Mouse (Mus musculus) left cerebral cortex, adult 9 months (tissue): ENCODE results near the gene 3425401B19Rik.

ENCODE experiments used
- DNase-seq, 2 experiments: peaks; one replicate each; pipeline ENCODE4 v3.0.0; 2022; ENCODE audit warnings: low spot score in 2 of 2

The 3425401B19Rik gene

GRCm38 (mm10) chr14:32685124-32685826, at the start of gene 3425401B19Rik:
Gene 3425401B19Rik (minus strand): TSS chr14:32685293.
- DNase-seq = no peak

GRCm38 (mm10) chr14:32732961-32733360, 47.9 kb upstream of the 3425401B19Rik start:
- DNase-seq = no peak

DNA sequence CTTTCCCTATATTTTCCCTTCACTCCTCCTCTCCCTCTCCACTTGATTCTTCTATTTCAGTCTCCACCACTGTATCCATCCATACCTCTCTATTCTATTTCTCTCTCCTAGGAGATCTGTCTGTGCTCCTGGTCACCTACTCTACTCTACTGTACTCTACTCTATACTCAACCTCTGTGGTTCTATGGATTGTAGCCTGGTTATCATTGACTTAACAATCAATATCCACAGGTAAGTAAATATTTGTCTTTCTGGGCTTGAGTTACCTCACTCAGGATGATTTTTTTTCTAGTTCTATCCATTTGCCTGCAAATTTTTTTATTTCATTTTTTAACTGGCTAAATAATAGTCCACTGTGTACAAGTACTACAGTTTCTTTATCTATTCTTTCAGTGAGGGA, 41.8 kb upstream of the 3425401B19Rik start:
- DNase-seq = no peak

DNA sequence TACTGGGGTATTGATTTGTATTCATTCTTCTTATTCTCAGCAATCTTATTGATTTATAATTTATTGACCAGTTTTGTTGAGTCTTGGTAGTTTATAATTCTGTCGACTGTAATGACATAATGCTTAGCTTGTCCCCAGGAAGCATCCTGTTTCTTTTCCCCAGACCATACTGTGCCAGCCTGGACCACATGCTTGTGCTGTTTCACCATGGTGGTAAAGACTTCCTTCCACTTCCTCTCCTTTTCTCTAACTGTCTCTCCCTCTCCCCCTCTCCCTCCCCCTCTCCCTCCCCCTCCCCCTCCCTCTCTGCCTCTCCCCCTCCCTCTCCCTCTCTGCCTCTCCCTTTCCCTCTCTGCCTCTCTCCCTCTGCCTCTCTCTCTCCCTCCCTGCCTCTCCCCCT, 36.4 kb upstream of the 3425401B19Rik start:
- DNase-seq = no peak

DNA sequence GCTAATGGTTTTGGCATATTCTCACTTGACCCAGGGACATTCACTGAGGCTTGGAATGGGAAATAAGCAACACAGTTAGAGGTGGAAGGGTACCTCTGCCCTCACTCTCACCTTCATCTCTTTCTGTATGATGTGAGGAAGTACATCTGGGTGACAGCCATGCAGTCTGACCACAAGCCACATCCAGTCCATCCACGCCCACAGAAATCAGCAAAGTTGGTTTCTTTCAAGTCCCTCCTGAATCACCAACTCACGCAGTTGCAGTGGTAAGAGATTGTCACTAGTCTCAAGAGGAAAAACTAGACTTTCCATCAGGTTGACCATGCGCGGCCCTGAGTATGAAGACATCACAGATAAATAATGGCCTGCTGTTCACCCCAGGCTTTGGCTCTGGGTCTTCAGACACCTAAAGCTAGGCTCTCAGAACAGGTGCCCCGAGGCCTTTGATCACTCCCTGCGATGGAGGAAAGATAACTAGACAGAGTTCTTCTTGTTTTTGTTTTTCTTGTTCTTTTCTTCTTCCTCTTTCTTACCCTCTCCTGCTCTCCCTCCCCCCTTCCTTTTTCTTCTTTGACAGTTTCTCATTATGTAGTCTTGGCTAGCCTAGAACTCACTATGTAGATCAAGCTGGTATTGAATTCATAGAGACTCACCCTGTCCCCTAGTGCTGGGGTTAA, 31.8 kb upstream of the 3425401B19Rik start:
- no peak for DNase-seq

- DNase-seq = no peak
Measured at GRCm38 (mm10) chr14:32715489-32715888, 30.4 kb upstream of the 3425401B19Rik start.

- no peak for DNase-seq
Measured at GRCm38 (mm10) chr14:32715076-32715475, 30.0 kb upstream of the 3425401B19Rik start.

GRCm38 (mm10) chr14:32709861-32710260, 24.8 kb upstream of the 3425401B19Rik start:
- DNase-seq = no peak

DNA sequence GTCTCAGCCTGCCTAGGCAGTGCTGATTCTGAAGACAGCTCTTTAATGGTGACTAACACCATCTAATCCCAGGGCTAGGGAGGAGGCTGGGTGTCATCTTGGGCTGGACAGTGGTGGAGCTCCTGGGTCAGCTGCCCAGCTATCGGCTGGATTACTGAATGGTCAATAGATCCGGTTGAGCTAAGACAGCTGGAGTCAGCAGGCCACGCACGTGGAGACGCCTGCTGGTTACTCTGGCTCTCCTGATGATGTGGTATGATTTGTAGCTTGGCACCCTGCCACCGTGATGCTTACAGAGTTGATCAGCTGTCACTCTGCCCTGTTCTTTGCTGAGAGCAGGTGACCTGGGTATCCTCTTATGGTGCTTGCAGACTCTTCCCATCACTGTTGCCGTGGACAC, 23.7 kb upstream of the 3425401B19Rik start:
- no peak for DNase-seq

DNA sequence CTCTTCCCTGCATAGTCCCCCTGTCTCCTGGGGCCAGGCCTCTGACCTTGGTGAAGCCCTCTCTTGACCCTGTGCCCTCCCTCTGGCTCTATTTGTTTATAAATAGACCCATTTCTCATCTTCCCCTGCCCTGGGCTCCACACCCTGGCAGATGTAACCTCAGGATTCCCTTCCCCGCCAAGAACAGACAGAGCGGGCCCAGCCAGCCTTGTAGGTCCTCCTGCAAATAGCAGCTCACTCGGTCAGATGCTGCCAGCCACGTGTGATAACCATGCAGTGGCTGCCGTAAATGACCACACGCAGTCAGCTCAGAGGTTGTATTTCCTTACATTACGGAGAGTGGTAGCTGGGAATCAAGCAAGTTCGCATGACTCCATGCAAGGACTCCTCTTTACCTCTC, 22.8 kb upstream of the 3425401B19Rik start:
- no peak for DNase-seq

DNA sequence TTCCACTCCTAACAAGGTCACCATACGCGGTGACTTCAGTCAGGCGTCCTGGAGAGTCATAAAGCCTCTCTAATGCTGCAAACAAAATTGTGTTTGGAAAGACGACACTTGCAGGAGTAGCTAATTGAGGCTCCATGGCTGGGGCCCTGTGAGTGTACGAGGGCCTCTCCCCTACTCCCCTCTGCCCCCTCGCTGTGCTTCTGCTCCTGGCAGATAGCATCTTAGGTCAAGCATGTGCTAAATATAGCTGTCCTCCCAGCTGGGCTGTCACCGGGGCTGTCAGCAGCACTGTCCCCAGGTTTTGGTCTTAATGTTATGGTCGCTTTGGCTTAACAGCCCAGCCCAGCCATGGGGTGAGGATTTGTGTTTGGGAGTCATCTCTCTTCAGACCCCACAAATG, 15.9 kb upstream of the 3425401B19Rik start:
- DNase-seq = no peak

- no peak for DNase-seq
Measured at GRCm38 (mm10) chr14:32698556-32698955, 13.5 kb upstream of the 3425401B19Rik start.

DNA sequence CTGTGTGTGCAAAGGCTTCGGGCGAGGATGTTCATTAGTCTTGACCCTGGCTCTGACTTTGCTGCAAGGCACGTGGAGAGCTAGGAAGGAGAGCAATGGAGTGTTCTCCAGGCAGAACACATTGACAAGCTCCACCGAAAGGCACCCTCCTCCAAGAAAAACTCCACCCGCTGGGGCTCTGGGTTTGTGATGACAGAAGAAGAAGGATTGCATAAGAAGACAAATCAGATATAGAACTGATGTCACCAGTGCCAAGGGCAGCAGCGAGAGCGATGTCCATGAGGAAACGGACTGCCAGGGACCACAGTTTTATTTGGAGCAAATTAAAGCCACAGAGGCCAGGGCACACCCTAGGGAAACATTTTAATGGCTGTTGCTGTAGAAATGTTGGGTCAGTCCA, 12.7 kb upstream of the 3425401B19Rik start:
- DNase-seq = no peak

DNA sequence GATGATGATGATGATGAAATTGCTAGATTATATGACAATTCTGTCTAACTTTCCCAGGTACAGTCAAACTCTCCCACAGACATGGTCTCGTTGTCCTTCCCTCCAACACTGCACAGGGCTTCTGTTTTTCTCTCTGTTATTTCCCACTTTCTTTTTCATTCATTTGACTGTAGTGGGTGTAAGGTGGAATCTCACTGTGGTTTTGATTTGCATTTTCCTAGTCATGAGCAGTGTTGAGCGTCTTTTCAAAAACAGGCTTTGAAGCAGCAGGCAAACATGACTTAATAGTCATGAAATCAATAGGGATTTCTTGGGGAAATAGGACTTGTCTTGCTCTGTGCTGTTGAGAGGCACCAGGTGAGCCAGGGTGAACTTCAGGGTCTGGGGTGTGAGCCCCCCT, 11.3 kb upstream of the 3425401B19Rik start:
- no peak for DNase-seq

- no peak for DNase-seq
Measured at GRCm38 (mm10) chr14:32695906-32696305, 10.8 kb upstream of the 3425401B19Rik start.

GRCm38 (mm10) chr14:32684735-32685105, 373 bp downstream of the 3425401B19Rik start:
- DNase-seq = no peak

- no peak for DNase-seq
Measured at GRCm38 (mm10) chr14:32683982-32684734, 935 bp downstream of the 3425401B19Rik start.

DNA sequence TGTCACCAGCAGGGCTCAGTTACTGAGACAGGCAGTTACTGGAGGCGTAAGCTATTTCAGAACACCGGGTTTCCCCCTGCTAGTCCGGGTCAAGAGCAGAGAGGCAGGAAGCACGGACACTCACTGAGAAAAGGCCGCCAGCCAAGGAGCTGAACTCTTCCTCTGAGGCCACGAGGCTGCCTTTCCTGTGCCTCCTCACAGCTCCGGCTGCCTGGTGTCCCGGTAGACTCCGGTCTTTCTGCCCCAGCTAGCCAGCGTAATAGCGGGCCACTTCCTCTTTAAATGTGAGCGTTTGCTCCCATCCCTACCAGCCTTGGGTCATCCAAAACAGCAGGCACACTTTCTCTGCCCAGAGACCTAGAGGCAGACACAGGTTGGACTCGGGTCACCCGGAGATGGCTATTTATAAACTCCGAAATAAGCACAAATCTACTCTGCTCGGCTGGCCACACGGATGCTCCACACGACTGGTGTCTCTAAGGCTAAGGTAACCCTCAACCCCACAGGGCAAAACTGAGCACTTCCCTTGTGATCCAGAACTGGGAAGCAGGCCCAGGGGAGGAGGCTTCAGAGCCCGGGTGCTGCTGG, 1.7 kb downstream of the 3425401B19Rik start:
- DNase-seq = peak in 1 of 2 experiments; percentile 24

DNA sequence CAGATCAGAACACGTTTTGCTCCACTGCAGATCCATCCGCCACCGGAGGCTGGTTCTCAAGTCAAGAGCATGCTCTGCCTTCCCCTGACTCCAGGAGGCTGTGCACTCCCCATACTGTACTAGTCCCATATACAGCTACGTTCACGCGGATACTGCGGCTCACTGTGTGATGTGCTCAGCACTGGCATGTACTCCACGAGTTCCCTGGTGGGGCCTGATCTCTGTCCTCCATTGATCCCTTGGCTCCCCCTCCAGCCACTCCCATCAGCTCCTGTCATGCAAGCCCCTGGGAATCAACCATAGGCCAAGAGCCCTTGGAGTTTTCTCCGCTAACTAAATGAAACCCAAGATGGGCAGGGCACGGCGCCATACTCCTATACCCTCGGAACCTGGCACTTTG, 2.6 kb downstream of the 3425401B19Rik start:
- no peak for DNase-seq

DNA sequence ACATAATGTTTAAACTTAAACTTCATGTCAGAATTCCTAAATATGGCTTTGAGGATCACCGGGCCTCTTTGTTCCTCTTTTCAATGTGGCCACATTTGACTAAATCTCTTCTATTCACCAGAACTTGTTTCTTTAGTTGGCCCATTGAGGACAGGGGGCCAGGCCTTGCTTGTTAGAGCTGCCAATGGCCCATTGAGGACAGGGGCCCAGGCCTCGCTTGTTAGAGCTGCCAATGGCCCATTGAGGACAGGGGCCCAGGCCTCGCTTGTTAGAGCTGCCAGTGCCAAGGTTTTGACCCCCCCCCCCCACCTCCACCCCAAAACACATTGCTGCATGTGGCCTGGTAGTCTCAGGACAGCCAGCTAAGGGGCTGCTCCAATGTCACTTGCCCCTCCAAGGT, 3.5 kb downstream of the 3425401B19Rik start:
- no peak for DNase-seq

GRCm38 (mm10) chr14:32678565-32678964, 6.5 kb downstream of the 3425401B19Rik start:
- no peak for DNase-seq

DNA sequence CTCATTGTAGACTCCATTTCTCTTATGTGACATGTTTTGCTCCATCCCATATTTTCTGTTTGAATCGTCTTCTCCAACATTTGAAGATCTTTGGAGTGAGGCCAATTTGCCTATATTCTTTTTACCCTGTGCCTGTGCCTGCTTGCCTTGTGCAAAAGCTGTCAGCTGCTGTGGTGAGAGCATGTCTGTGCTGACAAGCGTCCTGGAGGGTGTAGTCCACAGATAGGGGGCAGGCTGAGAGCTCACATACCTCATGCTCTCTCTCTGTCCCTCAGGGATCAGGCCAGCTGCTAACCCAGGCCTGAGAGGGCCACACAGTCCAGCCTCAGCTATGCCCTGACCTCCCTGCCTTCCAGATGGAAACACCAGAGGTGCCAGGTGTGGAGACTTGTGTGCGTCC, 11.9 kb downstream of the 3425401B19Rik start:
- no peak for DNase-seq
